Mouse (Mus musculus): ENCODE results near the gene Nfatc2ip.

GRCm38 (mm10) chr7:126414725-126415124, 18.2 kb upstream of the Nfatc2ip start, which contains the start of gene Cd19:
- TF ChIP-seq POLR2A (IDR thresholded peaks at IDR 0.05; ENCODE audit: extremely low read depth, insufficient read depth, low read length): no peak
- no peak for TF ChIP-seq CTCF (IDR thresholded peaks at IDR 0.05; ENCODE audit: extremely low read depth, insufficient read depth, low read length)

All from cortical plate, adult 2 months (tissue).